Comparison of ENCODE assay signal across 24 mouse cellular contexts in genomic region chr11:119959714-119960113, GRCm38 (mm10).
"Had no signal": no experiment of that assay in that cellular context is flagged by ENCODE, and none has a peak within 500 bp of the region (broad histone marks: within the 10 kb centered on the region; RNA-seq: fewer than 3 reads in every experiment).

No protein-coding gene starts in this region.

- H3K27ac ChIP-seq: gastrocnemius, adult 2 months; heart, adult 2 months; hindbrain, embryonic 10.5 days; hindbrain, embryonic 12.5 days; hindbrain, embryonic 14.5 days; intestine, embryonic 15.5 days; limb, embryonic 10.5 days; limb, embryonic 12.5 days; liver, embryonic 12.5 days; liver, embryonic 14.5 days had no signal

- H3K4me3 ChIP-seq: gastrocnemius, adult 2 months; heart, adult 2 months; heart, embryonic 10.5 days; heart, embryonic 12.5 days; hindbrain, embryonic 10.5 days; hindbrain, embryonic 12.5 days; intestine, embryonic 15.5 days; limb, embryonic 10.5 days; limb, embryonic 12.5 days; liver, embryonic 12.5 days had no signal

- DNase-seq: gastrocnemius, adult 2 months; gastrocnemius, postnatal 10 days; gastrocnemius, postnatal 25 days; heart, adult 2 months; heart, postnatal 4 days; kidney, adult 18-20 months; kidney, adult 8-10 months; kidney, postnatal 10 days; kidney, postnatal 25 days; kidney, postnatal 4 days had no signal

- H3K9ac ChIP-seq: heart, embryonic 12.5 days; hindbrain, embryonic 12.5 days; hindbrain, embryonic 14.5 days; intestine, embryonic 15.5 days; limb, embryonic 12.5 days; liver, embryonic 12.5 days; liver, embryonic 14.5 days had no signal

- H3K9me3 ChIP-seq: heart, embryonic 10.5 days; heart, embryonic 12.5 days; hindbrain, embryonic 10.5 days; hindbrain, embryonic 12.5 days; intestine, embryonic 15.5 days; limb, embryonic 10.5 days; limb, embryonic 12.5 days; liver, embryonic 12.5 days had no signal

- H3K4me2 ChIP-seq: heart, embryonic 12.5 days; hindbrain, embryonic 12.5 days; hindbrain, embryonic 14.5 days; intestine, embryonic 15.5 days; limb, embryonic 12.5 days; liver, embryonic 12.5 days had no signal

- H3K27me3 ChIP-seq: heart, embryonic 12.5 days; hindbrain, embryonic 12.5 days; intestine, embryonic 15.5 days; limb, embryonic 12.5 days; liver, embryonic 12.5 days had no signal

- H3K36me3 ChIP-seq: hindbrain, embryonic 12.5 days; intestine, embryonic 15.5 days had no signal

- ATAC-seq: forebrain, embryonic 16.5 days; hindbrain, embryonic 16.5 days; inflammation-experienced regulatory T-cells, adult 6 months; intestine, embryonic 15.5 days; intestine, postnatal 0 days; liver, embryonic 12.5 days had no signal
